Mouse (Mus musculus) heart, embryonic 13.5 days (tissue): ENCODE data around the gene Kazn. TPM values are rescaled to one million over a fixed set of nuclear protein-coding genes. Genes with fewer than 3 reads are reported as not detected.

Source experiments
- ATAC-seq: fragments of 200-750 bp; cut with Nextera tagmentation; 2 replicates; pipeline ENCODE4 v1.8.0; 2017; ENCODE audit warnings: moderate TSS enrichment; ENCODE audit not compliant: insufficient number of reproducible peaks, low FRiP score, low TSS enrichment; ENCODE audit errors: extremely low read depth
- H3K27ac ChIP-seq: fragments of 300-500 bp; sonication (generic); replicated peaks from 2 replicates; pipeline ENCODE4 v1.5.1; 2015; ENCODE audit warnings: moderate library complexity, mild to moderate bottlenecking, inconsistent platforms
- H3K27me3 ChIP-seq: fragments of 300-500 bp; sonication (generic); replicated peaks from 2 replicates; pipeline ENCODE4 v1.6.1; 2015; ENCODE audit warnings: mild to moderate bottlenecking, inconsistent platforms
- H3K36me3 ChIP-seq: fragments of 300-500 bp; sonication (generic); 2 replicates; pipeline ENCODE4 v1.6.1; 2015; ENCODE audit warnings: mild to moderate bottlenecking, inconsistent platforms
- H3K4me1 ChIP-seq: fragments of 300-500 bp; sonication (generic); 2 replicates; pipeline ENCODE4 v1.6.1; 2015; ENCODE audit warnings: inconsistent platforms
- H3K4me2 ChIP-seq: fragments of 300-500 bp; sonication (generic); 2 replicates; pipeline ENCODE4 v1.6.1; 2015; ENCODE audit warnings: inconsistent platforms, mild to moderate bottlenecking, moderate library complexity
- H3K4me3 ChIP-seq: fragments of 300-500 bp; sonication (generic); 2 replicates; pipeline ENCODE4 v1.5.1; 2015; ENCODE audit warnings: moderate library complexity, mild to moderate bottlenecking, inconsistent platforms
- H3K9ac ChIP-seq: fragments of 300-500 bp; sonication (generic); 2 replicates; pipeline ENCODE4 v1.6.1; 2015; ENCODE audit warnings: inconsistent platforms, mild to moderate bottlenecking, moderate library complexity
- H3K9me3 ChIP-seq: fragments of 300-500 bp; sonication (generic); 2 replicates; pipeline ENCODE4 v1.6.1; 2016; ENCODE audit warnings: inconsistent platforms
- WGBS: fragments of 180-500 bp; shearing (Covaris S2); methylation state at CpG from one replicate; pipeline ENCODE4 v1.1.7; 2015; ENCODE audit warnings: mixed read lengths; 5-methylcytosine and 5-hydroxymethylcytosine counted together
- polyA plus RNA-seq: library from polyadenylated mRNA; unstranded; fragments of >200 nt; fragmentation: Nextera tagmentation; extraction: Ambion mirVana; gene quantifications from 2 replicates; pipeline ENCODE4 v1.2.1, GENCODE M21; 2015

Kazn gene
- polyA plus RNA-seq, 1 experiment from 2014 or later, result 5.8 TPM

GRCm38 (mm10) chr4:142060455-142061378 is 178.5 kb downstream of the Kazn start:
- no peak for ATAC-seq
- 0 out of 2 replicates have a peak overlapping the region, but pooled peaks have one; percentile 50 for H3K9ac ChIP-seq
- H3K27me3 ChIP-seq, result no peaks in the 10 kb centered on the region
- H3K4me2 ChIP-seq, result no peak overlapping the region
- H3K4me1 ChIP-seq, result peaks cover 67% of the 10 kb centered on the region
- WGBS, result 57% methylated on average over 18 of the region's 18 CpGs
- no peaks in the 10 kb centered on the region for H3K36me3 ChIP-seq
- no peaks in the 10 kb centered on the region for H3K9me3 ChIP-seq
- H3K27ac ChIP-seq, result peak overlapping the region; percentile 73
- no peak overlapping the region for H3K4me3 ChIP-seq

- Histone ChIP-seq H3K9me3 (no peaks in the 10 kb centered on the region), H3K27me3 (no peaks in the 10 kb centered on the region), H3K4me2 (no peak overlapping the region), H3K9ac (no peak overlapping the region), H3K27ac (no peak overlapping the region), H3K36me3 (no peaks in the 10 kb centered on the region), H3K4me3 (no peak overlapping the region), H3K4me1 (peaks cover 61% of the 10 kb centered on the region)
- 87% methylated on average over 8 of the region's 8 CpGs for WGBS
- no peak for ATAC-seq
These were observed 179.4 kb downstream of the Kazn start for GRCm38 (mm10) chr4:142059841-142060193.

GRCm38 (mm10) chr4:142059113-142059840 is 179.9 kb downstream of the Kazn start:
- Histone ChIP-seq H3K27me3 (no peaks in the 10 kb centered on the region), H3K9ac (peak overlapping the region; percentile 44; the same call in 1 of the 2 replicates), H3K36me3 (no peaks in the 10 kb centered on the region), H3K4me2 (no peak overlapping the region), H3K9me3 (no peaks in the 10 kb centered on the region), H3K4me3 (no peak overlapping the region), H3K27ac (peak overlapping the region; percentile 10; the same call in 1 of the 2 replicates), H3K4me1 (peaks cover 64% of the 10 kb centered on the region)
- 68% methylated on average over 13 of the region's 13 CpGs for WGBS
- no peak for ATAC-seq

DNA sequence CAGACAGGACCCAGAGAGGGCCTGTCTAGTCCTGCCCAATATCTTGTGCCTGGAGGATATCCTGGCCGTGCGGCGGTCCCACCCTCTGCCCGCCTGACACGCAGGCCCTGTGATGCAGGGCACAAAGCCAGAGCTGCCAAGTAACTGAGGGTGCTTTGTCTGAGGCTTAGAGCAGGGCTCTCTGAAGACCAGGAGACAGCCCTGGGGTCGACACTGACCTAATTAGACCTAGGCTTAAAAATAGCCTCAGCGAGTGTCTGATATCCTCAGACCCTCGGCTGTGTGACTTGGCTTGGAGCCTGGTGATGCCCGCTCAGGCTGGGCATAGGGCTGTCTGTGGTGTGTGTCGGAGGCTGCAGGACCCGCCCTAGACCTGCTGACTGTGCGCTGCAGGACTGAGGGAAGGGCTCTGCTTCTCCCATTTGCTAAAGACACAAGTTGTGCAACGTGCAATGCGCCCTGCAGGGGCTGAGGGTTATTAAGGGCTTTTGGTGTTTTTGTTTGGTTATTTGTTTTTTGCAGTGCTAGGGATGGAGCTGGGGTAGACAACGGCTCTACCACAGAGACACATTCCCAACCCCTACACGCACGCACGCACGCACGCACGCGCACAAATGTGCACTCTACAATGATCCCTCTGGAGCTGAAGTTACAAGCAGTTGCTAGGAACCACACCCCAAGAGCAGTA is 181.5 kb downstream of the Kazn start:
- H3K4me3 ChIP-seq, result no peak overlapping the region

GRCm38 (mm10) chr4:142055600-142055999 is 183.6 kb downstream of the Kazn start:
- 75% methylated on average over 8 of the region's 8 CpGs for WGBS
- ATAC-seq, result no peak
- peaks cover 71% of the 10 kb centered on the region for H3K4me1 ChIP-seq

More for the DNA sequence above, 181.5 kb downstream of the Kazn start:
- Histone ChIP-seq H3K4me1 (peaks cover 80% of the 10 kb centered on the region), H3K9ac (no peak overlapping the region; the same call in 1 of the 2 replicates), H3K36me3 (no peaks in the 10 kb centered on the region), H3K27me3 (no peaks in the 10 kb centered on the region), H3K9me3 (no peaks in the 10 kb centered on the region), H3K4me2 (peak overlapping the region; percentile 21; the same call in 1 of the 2 replicates), H3K27ac (peak overlapping the region; percentile 89)
- peak; percentile 54 for ATAC-seq
- 53% methylated on average over 22 of the region's 22 CpGs for WGBS

DNA sequence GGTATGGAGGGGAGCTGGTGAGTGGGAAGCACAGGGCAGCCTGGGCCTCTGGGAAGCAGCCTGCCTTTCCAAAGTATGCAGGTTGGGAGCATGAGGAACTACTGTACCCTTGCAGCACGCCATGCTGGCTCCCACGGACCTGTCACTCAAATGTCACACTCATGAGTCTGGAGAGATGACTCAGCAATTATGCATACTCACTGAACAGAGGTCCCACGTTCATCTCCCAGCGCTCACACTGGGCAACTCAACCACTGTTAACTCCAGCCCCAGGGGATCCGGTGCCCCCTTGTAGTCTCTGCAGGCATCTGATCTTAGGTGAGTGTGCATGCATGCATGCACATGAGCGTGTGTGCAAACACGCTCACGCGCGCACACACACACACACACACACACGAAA is 184.6 kb downstream of the Kazn start:
- Histone ChIP-seq H3K36me3 (no peaks in the 10 kb centered on the region), H3K4me2 (no peak overlapping the region), H3K4me1 (peaks cover 61% of the 10 kb centered on the region), H3K4me3 (no peak overlapping the region), H3K9me3 (no peaks in the 10 kb centered on the region), H3K27me3 (no peaks in the 10 kb centered on the region), H3K27ac (peak overlapping the region; percentile 80), H3K9ac (no peak overlapping the region)
- 81% methylated on average over 11 of the region's 11 CpGs for WGBS
- 0 out of 2 replicates have a peak, but pooled peaks have one; percentile 17 for ATAC-seq

More at GRCm38 (mm10) chr4:142055600-142055999, 183.6 kb downstream of the Kazn start:
- H3K9ac ChIP-seq, result no peak overlapping the region
- H3K4me3 ChIP-seq, result no peak overlapping the region
- H3K36me3 ChIP-seq, result no peaks in the 10 kb centered on the region
- no peak overlapping the region for H3K27ac ChIP-seq
- H3K27me3 ChIP-seq, result no peaks in the 10 kb centered on the region
- H3K4me2 ChIP-seq, result no peak overlapping the region
- H3K9me3 ChIP-seq, result no peaks in the 10 kb centered on the region

GRCm38 (mm10) chr4:142053661-142054448 is 185.3 kb downstream of the Kazn start:
- H3K9me3 ChIP-seq, result no peaks in the 10 kb centered on the region
- H3K27me3 ChIP-seq, result no peaks in the 10 kb centered on the region
- peak overlapping the region; percentile 37 for H3K9ac ChIP-seq
- no peak overlapping the region for H3K4me3 ChIP-seq
- H3K27ac ChIP-seq, result peak overlapping the region; percentile 80
- no peaks in the 10 kb centered on the region for H3K36me3 ChIP-seq
- ATAC-seq, result no peak
- WGBS, result 32% methylated on average over 9 of the region's 9 CpGs
- H3K4me2 ChIP-seq, result no peak overlapping the region
- H3K4me1 ChIP-seq, result peaks cover 59% of the 10 kb centered on the region

GRCm38 (mm10) chr4:142053261-142053660 is 185.9 kb downstream of the Kazn start:
- peak overlapping the region; percentile 80 for H3K27ac ChIP-seq
- no peaks in the 10 kb centered on the region for H3K36me3 ChIP-seq
- H3K4me3 ChIP-seq, result no peak overlapping the region
- H3K4me2 ChIP-seq, result no peak overlapping the region
- ATAC-seq, result no peak
- WGBS, result 41% methylated on average over 4 of the region's 4 CpGs
- peak overlapping the region; percentile 37 for H3K9ac ChIP-seq
- H3K4me1 ChIP-seq, result peaks cover 59% of the 10 kb centered on the region
- H3K27me3 ChIP-seq, result no peaks in the 10 kb centered on the region
- no peaks in the 10 kb centered on the region for H3K9me3 ChIP-seq

DNA sequence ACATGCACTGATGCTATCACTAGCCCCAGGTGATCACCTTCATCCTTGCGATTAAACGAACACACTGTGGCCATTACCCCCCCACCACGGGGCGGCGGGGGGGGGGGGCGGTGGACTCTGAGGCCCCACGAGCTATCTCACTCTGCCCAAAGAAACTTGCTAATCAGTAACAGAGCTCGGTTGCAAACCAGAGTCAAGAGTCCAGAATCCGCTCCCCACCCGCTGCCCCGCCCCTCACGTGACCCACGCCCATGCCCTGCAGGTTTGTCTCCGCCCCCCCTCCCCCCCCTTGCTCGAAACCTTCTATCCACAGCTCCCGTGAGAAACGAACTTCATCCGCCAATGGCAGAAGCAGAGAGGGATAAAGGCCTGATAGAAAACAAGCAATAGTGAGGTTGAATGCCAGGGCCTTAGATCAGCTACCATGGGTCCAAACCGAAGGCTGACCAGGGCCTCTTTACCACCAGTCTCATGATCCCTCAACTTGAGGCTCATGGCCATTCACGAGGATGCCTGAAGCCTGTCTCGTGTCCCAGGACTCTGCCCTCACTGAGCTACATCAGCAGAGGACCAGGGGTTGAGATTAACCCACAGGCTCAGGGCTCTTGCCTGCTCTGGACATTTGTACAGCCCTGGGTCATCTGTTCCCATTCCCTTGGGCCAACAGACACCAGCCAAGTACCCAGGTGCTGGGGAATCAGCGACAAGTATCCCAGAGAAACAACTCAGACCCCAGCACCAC is 186.6 kb downstream of the Kazn start:
- Histone ChIP-seq H3K4me2 (peak overlapping the region; percentile 40), H3K9ac (0 out of 2 replicates have a peak overlapping the region, but pooled peaks have one; percentile 17), H3K4me1 (peaks cover 60% of the 10 kb centered on the region), H3K27ac (peak overlapping the region; percentile 80), H3K36me3 (no peaks in the 10 kb centered on the region), H3K27me3 (no peaks in the 10 kb centered on the region), H3K4me3 (no peak overlapping the region), H3K9me3 (no peaks in the 10 kb centered on the region)
- 31% methylated on average over 22 of the region's 22 CpGs for WGBS
- ATAC-seq, result no peak
